Mouse (Mus musculus) brain, adult 2 months (tissue): ENCODE results near the gene Klhl11.

ENCODE experiments used
- DNase-seq: peaks from one replicate; pipeline ENCODE4 v3.0.0; 2011; ENCODE audit warnings: low read depth, low spot score

Klhl11 gene

DNA sequence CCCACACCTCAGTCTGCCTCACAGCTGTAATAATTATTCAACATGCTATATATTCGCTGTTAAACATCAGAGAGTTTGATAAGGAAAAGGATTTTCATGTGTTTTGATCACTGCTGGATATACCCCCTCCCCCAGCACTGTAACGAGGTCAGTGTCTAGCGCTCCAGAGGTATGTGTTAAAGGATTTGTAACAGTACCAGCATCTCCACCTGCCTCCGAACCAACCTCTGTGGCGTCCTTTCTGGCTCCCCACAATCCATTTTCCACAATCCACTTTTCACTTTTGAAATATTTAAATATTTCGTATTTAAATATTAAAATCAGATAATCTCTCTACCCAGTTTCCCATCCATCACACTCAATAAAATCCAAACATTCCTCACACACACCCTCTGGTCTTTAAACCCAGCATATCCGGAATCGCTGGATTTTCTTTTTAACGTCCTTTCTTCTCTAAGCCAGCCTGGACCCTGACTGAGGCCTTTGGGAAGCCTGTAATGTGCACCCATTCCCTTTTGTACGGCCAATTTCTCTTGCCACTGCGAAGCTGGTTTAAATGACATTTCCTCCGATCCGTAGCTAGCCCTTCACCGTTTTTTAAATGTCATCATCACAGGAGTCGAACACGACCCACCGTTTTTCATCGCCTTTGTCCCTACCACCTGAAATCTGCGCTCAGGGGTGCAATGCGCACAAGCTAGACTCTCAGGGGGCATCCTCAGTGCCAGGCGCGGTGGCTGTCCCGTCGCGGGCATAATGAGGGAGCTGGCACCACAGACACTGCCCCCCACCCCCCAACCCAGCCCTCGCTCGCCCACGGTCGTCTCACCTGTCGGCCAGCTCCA, 967 bp downstream of the Klhl11 start:
- DNase-seq: peak; percentile 29

DNA sequence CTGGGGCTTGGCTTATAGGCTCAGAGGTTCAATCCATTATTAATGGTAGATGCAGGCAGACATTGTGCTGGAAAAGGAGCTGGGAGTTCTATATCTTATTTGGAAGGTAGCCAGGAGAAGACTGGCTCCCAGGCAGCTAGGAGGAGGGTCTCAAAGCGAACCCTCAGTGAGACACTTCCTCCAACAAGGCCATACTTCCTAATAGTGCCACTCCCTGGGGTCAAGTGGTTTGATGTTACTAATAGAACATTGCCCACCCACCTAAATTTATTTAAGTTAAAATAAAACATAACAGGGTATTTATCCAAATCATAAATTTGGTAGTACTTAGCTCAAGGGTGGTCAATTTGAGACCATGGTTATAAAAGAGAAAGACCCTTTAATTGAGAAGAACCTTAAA, 6.7 kb downstream of the Klhl11 start:
- no peak for DNase-seq

DNA sequence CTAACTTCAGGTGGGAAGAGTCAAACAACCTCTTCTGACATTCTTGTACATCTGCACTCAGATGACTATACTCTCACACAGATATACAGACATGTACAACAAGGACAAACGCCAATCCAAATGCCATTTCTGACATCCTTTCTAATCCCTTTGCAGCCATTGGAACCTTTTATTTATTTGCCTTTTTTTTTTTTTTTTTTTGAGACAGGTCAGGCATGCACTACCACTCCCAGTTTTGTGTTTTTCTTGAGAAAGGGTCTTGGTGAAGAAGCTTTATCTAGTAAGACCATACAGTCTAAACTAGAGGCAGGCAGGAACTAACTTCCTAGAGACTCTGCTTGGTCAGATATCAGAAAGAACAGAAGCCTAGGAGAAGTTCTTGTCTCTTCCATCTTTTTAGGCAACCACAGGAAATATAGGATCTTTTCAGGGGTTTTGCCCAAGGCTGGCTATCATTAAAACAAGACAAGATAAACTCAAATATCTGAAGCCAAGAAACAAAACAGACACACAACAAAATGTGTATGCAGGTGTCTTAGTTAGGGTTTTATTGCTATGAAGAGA, 7.2 kb downstream of the Klhl11 start:
- no peak for DNase-seq

GRCm38 (mm10) chr11:100462699-100463098, 9.8 kb downstream of the Klhl11 start:
- peak; percentile 71 for DNase-seq

DNA sequence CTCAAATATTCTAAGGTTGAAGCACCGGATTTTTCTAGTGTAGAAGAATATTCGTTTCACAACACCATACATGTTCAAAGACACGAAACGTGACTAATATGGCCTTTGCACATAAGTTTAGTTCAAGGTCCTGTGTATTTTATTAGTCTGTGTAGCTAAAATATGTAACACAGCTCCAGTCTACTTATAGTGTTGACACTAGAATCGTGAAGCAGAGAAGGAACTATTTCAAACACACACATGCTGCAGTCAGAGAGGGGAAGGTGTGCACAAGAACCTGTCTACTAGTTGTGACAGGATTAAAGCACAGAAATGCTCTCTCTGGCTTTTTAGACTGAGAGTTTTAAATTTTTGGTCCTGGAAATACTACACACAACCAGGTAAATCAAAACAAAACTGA, 14.8 kb downstream of the Klhl11 start:
- DNase-seq: no peak

DNA sequence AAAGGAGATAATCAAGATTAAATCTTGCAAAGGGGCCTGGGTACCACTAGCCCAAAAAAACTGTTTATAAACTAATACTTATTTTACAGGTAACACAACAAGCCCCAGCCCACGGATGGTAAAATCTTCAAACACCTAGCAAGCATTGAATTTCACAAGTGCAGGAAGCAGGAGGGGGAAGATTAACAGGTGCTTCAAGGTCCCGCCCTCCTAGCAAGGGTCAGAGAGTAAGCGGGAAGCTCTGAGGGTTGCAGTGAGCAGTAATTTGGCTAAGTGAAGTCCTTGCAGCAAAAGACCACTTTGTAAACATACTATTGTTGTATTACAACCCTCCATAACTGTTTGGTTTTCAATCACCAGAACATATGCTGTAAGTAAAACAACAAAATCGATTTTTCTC, 15.3 kb downstream of the Klhl11 start:
- DNase-seq: no peak

GRCm38 (mm10) chr11:100442625-100443024, 29.9 kb downstream of the Klhl11 start:
- no peak for DNase-seq

DNA sequence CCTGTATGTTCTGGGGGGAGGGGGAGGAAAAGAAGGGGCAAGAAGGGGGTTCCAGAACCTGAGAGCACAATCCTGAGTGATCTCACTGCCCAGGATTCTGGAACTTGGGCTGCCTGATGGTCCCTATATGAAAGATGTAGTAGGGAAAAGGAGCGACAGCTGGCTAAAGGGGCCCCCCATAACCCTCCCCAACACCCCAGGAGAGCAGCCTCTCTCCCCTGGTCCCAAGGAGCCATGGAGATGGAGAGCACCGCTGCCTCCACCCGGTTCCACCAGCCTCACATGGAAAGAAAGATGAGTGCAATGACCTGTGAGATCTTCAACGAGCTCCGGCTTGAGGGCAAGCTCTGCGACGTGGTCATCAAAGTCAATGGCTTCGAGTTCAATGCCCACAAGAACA, 30.7 kb downstream of the Klhl11 start, which contains the start of the genes Nt5c3b and Klhl10:
Gene Nt5c3b, minus strand, starts transcription at position 12 of the 400 bp plus-strand sequence.
Gene Klhl10, plus strand, starts transcription at position 121 of the 400 bp plus-strand sequence.
- no peak for DNase-seq

GRCm38 (mm10) chr11:100440691-100441522, 31.6 kb downstream of the Klhl11 start:
- DNase-seq: peak; percentile 92

GRCm38 (mm10) chr11:100437901-100438300, 34.6 kb downstream of the Klhl11 start:
- no peak for DNase-seq

- no peak for DNase-seq
Measured at GRCm38 (mm10) chr11:100435678-100436246, 36.8 kb downstream of the Klhl11 start.

GRCm38 (mm10) chr11:100432002-100432401, 40.5 kb downstream of the Klhl11 start:
- DNase-seq: no peak

DNA sequence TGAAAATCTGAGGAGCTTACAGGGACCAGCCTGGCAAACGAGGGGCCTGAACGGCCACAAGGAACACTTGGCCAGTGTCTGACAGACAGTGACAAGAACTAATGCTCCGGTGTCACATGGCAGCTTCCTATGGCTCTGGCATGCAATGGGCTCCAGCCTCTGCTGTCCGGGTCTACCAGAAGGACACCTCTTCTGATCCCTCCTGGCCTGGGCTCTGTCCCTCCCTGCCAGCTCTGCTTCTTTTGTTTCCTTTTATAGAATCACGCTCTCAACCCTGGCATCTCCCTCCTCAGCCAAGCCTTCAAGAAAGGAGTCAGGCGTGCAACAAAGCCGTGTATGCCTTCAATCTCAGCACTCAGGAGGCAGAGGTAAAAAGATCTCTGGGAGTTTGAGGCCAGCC, 42.5 kb downstream of the Klhl11 start:
- DNase-seq: no peak

- peak; percentile 69 for DNase-seq
Measured at GRCm38 (mm10) chr11:100428612-100429199, 43.8 kb downstream of the Klhl11 start.

DNA sequence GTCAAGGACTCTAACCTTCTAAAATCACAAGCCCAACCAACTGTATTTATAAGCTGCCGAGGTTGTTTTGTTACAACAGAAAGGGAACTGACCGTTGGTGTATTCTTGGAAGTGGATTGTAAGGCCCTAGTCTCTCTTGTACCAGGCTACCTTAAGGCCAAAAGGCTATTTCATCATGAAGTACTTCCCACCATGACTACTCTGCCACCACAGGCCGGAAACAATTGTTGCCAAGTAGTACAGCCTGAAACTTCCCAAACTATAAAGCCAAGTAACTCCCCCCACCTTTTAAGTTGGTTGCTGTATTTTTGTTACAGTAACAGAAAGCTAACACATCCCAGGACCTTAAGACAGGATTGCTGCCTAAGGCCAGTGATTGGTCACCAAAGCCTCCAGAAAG, 45.7 kb downstream of the Klhl11 start:
- DNase-seq: no peak

GRCm38 (mm10) chr11:100425851-100426250, 46.7 kb downstream of the Klhl11 start:
- peak; percentile 85 for DNase-seq

DNA sequence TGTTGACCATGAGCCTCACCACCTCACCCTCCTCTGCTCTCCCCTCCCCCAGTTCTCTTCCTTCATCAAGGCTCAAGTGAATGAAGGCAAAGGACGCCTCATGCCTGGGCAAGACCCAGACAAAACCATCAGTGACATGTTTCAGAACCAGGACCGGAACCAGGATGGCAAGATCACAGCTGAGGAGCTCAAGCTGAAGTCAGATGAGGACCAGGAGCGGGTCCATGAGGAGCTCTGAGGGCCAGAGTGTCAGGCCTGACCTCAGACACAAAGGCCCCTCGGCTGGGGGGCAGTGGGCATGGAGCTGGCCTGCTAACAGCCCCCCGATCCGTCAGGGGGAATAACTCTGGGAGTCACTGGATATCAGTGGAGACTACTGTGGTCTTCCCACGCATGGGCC, 48.7 kb downstream of the Klhl11 start:
- DNase-seq: no peak

DNA sequence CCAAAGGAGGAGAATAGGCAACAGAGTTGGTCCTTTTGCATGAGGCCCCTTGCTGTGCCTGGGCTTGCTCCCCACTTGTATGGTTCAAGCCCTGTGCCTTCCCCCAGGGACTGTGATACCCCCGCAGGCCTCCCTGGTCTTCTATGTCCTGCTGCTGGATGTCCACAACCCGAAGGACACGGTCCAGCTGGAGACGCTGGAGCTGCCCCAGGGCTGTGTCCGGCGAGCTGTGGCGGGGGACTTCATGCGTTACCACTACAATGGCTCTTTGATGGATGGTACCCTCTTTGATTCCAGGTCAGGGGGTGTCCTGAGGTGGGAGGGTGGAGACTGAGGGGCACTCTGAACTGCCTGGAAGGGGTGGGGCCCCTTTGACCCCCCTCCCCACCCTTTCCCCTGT, 51.0 kb downstream of the Klhl11 start:
- DNase-seq: no peak

DNA sequence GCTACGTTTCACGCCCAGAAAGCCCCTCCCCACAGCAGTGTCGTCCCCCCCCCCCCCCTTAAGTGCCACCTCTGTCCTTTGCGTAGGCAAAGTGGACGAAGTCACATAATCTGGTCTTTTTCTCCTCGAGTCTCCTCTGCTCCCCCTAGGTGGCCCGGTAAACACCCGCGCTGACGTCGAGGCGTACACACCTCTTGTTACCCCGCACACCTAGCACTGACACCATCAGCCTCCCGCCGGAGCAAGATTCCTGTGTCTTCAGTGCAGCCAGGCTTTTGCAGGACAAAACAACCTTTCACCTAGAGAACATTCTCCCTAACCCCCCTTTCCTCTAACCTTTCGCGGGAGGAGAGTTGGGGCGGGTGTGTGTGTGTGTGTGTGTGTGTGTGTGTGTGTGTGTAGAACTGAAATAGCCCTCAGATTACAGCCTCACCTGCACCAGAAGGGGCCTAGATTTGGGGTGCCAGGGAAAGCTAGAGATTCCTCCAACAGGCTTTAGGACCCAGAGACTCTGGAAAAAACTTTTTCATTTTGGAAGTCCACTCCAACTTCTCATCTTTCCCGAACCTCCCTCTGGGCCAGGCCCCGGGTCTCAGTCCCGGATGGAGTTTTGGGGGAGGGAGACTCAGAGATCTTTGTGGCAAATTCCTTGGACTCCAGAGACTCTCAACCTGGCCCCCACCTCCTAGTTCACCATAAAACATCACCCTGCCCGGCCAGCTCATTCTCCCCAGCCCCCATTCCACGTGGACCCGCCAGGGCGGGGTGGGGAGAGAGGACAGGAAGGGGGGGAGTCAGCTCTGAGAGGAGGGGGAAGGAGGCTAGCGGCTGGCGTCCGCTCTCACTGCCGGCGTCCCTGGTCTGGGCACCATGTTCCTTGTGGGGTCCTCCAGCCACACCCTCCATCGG, 57.4 kb downstream of the Klhl11 start, which contains the start of gene Fkbp10:
Gene Fkbp10, plus strand, starts transcription at position 784 of the 909 bp plus-strand sequence.
- DNase-seq: no peak
